Mouse (Mus musculus) mouse trophoblast stem cell (cell line): Measurements from ENCODE around the gene Gpr45.
"Not testable (repeated sequence)": the region's sequence is repeated elsewhere in the genome, so short reads cannot be mapped to it uniquely, and the experiment has no call there.

Source experiments
- in situ Hi-C, 2 experiments: fragments of 300-500 bp; cut with MseI, MboI; formaldehyde crosslinking; loops; 2 replicates in 1 of 2; 3 replicates in 1 of 2; pipeline ENCODE4 v1.15.1; 2025

Gene Gpr45

GRCm38 (mm10) chr1:42952734-42953481, at the start of gene Gpr45:
TSS of gene Gpr45 (plus strand) at chr1:42952872.
- in situ Hi-C loops = no loop called here

DNA sequence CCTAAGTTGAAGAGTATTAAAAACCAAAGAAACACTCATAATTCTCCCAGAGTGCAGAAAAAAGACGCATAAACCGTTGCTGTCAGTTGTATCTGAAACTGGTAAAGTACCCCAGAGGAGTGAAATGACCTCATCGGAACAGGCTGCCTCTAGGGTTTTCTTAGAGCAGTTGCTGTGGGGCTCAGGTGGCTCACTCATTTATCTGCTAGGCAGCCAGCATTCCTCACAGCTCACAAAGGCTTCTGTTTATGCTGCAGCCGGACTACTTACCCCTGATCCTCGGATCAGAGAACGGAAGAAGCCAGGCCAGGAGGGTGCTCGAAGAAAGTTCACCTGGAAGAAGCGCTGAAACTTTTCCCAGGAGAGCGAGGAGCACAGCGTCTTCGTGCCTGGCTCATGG, 47.5 kb upstream of the Gpr45 start:
- in situ Hi-C loops = loop anchor here in 1 of 2 experiments (25.0 kb wide), 1 partner anchor 357 kb away; no protein-coding TSS in a partner anchor

DNA sequence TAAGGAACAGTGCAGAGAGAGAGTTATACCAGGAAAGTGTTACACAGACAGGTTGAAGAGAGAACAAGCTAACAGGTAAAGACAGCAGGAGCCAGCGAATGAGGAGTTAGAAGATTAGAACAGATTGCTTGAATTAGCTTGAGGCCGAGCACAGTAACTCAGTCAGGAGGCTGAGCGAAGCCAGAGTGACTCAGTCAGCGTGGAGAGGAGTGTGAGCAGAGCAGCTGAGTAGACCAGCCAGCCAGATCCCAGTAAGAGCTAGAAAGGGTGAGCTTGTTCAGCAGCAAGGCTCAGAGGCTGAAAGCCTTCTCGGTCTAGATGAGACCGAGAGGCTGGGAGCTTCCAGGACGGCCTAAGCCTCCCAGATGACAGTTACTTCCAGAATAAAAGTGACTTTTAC, 46.0 kb upstream of the Gpr45 start:
- in situ Hi-C loops = loop anchor here in 1 of 2 experiments (25.0 kb wide), 1 partner anchor 356 kb away; no protein-coding TSS in a partner anchor

DNA sequence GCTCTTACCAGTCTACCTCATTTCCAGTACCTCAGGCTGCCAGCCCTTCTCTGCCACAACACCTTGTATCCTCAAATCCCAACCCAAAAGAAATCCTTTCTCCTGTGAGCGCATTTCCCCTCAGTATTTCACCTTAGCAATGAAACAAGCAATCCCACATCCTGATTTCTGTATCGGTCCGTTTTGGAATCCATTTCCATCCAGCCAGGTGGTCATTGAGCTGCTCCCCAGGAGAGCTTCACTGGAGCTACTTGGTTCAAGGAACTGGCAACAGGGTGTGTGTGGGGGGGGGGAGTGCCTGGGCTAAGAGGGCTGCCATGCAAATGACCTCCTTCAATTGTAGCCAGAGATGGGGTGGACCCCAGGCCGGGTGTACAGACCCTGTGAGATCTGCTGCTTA, 45.5 kb upstream of the Gpr45 start:
- in situ Hi-C loops = loop anchor here in 1 of 2 experiments (25.0 kb wide), 1 partner anchor 355 kb away; no protein-coding TSS in a partner anchor

DNA sequence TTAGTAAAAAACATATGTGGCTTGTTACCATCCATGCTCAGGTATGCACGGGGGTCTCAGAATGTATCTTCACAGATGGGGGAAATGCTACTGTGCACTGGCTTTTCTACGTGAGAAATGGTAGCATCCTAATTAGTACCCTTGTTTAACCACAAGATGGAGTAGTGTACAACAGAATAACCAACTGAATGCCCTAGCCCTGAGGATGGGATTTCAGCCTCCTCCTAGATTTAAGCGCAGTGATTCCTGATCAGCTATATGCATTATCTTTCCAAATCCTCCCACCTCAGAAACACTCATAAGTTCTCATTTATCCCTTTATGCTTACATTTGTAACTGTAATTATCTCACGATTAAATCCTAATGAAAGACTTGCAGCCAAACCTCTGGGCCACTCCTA, 37.6 kb upstream of the Gpr45 start:
- in situ Hi-C loops = loop anchor here (5.0 to 25.0 kb wide), 3 partner anchors 140 to 347 kb away; no protein-coding TSS in a partner anchor

- in situ Hi-C loops = loop anchor here (5.0 to 25.0 kb wide), 3 partner anchors 138 to 346 kb away; no protein-coding TSS in a partner anchor
Observed at GRCm38 (mm10) chr1:42916719-42917118, 36.0 kb upstream of the Gpr45 start.

GRCm38 (mm10) chr1:42917908-42918307, 34.8 kb upstream of the Gpr45 start:
- in situ Hi-C loops = loop anchor here (5.0 to 25.0 kb wide), 3 partner anchors 137 to 344 kb away; no protein-coding TSS in a partner anchor

GRCm38 (mm10) chr1:42923924-42924323, 28.7 kb upstream of the Gpr45 start:
- in situ Hi-C loops = loop anchor here in 1 of 2 experiments (25.0 kb wide), 1 partner anchor 338 kb away; no protein-coding TSS in a partner anchor

DNA sequence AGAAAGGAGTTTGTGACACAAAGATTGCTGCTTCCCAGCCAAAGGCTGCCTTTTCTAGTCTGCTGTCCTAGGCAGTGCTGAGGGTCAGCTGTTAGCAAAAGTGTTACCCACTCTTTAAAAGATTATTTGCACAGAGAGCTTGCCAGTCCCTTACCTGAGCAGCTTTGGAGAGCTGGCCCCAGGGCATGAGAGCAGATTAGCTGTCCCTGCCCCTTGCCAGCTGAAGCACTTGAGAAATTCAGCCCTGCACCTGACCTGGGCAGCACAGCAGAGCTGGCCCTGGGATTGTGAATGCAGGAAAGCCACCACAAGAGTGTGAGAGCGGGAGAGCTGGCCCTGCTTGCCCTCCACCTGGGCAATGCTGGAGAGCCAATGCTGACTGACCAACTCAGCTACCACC, 19.1 kb upstream of the Gpr45 start:
- in situ Hi-C loops = no loop called here

- in situ Hi-C loops = no loop called here
Observed at GRCm38 (mm10) chr1:42948486-42948885, 4.2 kb upstream of the Gpr45 start.

DNA sequence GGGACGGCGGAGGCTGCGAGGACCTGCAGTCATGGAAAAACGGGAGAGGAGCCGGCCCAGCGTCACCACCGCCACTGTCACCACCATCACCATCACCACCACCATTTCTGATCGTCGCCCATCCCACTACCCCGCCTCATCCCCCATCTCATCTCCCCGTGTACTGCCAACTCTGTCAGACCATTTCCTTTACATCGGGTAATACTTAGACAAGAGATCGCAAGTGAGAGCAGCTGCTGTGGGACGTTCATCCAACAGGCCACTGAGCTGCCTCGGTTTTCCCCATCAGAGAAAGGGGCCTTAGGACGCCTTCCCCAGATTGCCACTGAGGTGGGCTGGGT, 780 bp downstream of the Gpr45 start:
- in situ Hi-C loops = no loop called here

GRCm38 (mm10) chr1:42956828-42957227, 4.2 kb downstream of the Gpr45 start:
- in situ Hi-C loops = no loop called here

DNA sequence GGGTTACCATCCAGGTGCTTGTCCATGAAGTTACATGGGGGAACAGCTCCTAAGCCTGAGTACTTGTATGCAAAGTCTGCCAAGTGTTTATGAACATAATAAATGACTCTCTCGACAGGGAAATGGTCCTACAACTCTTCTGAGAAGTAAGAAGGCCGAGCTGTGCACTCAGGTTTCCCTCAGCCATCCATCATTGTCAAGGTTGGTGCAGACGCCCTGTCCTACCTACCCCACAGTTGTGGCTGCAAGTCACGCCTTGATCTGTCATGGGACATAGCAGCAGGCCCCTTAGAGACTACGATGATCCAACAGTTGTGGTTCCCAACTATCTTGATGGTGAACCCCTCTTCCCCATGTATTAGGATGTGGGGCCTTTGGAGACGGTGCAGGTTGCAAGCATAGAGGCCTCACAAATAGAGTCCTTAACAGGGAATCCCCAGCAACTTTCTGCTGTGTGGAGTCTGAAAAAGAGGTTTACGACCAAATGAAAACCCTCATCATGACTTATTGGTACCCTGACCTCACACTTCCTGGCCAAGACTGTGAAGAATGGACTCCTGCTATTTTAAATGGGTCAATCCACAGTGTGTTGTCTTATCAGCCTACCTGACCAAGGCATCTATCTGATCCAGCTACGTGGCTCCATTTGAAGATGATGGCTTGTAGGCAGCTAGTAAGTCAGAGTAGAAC, 30.6 kb downstream of the Gpr45 start:
- in situ Hi-C loops = no loop called here

GRCm38 (mm10) chr1:42984119-42984518, 31.4 kb downstream of the Gpr45 start:
- in situ Hi-C loops = no loop called here

GRCm38 (mm10) chr1:42988996-42989395, 36.3 kb downstream of the Gpr45 start:
- in situ Hi-C loops = no loop called here

- in situ Hi-C loops = no loop called here
Observed at GRCm38 (mm10) chr1:43006051-43006514, 53.4 kb downstream of the Gpr45 start.

DNA sequence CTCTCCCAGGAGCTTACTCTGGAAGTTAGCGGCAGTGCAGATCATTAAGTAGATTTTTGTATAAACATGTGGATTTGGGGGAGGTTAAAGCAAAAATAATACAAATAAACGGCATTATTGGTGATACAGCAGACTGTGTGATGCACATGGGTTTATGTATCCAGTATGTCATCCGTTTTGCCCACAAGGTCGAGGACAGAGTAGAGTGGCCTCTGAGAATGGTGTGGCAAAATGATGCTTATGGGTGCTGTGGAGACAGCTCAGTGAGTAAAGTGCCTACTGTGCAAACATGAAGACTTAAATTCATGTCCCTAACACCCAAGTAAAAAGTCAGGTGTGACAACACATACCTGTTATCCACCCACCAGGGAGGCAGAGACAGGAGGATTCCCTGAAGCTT, 53.9 kb downstream of the Gpr45 start:
- in situ Hi-C loops = no loop called here

GRCm38 (mm10) chr1:43010461-43010860, 57.8 kb downstream of the Gpr45 start:
- in situ Hi-C loops = no loop called here

DNA sequence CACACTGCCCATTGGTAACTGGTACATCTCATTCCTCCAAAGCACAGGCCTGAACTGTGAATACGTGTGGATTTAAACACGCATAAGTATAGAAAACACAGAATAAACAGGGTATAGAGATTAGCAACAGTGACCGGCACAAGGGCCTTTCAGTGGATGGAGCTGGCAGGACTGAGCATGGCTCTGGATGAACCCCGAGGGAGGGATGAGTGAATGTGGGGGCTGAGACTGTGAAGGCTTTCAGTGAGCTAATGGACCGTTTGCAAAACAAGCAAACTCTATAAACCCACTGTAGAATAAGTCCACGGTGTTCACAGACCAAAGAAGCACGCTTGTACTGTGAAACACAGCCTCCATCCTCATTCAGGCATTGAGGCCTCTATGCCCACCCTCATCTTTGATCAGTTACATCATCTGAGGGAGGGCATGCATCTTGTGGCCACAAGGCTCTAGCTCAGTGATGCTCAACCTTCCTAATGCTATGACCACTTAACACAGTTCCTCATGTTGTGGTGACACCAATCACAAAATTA, 62.5 kb downstream of the Gpr45 start:
- in situ Hi-C loops = not testable (repeated sequence)

DNA sequence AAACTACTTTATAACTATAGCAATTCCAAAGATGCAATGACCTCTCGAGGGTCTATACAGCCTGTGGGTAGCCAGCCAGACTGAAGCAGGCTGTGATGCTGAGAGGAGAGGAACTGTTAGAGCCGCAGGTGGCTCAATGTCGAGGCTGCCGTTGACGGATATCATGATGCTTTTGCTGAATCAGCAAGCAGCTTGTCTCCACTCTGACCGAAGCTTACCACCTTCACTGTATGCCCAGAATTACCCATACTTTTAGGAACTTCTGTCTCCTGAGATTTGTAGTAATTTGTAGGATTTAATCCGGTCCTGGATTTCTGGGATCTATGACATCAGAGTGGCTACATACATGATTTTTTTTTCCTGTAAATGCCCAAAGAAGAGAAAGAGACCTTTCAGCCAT, 83.3 kb downstream of the Gpr45 start:
- in situ Hi-C loops = no loop called here

DNA sequence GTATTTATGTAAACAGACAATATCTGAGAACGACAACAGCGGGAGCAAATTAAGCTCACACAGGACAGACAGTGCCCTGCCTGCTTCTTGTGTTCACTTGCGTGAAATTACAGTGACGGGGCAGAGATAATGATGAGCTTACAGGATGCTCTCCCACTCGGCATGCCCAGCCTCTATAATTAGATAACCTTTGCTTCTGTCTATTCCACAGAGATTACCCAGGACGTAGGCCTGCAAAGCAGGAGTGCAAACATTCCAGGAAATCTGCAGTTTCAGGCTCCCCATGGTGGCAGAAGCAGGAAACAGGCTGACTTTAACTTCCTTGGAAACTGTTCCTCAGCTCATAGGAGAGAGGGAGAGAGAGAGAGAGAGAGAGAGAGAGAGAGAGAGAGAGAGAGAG, 89.6 kb downstream of the Gpr45 start:
- in situ Hi-C loops = no loop called here

DNA sequence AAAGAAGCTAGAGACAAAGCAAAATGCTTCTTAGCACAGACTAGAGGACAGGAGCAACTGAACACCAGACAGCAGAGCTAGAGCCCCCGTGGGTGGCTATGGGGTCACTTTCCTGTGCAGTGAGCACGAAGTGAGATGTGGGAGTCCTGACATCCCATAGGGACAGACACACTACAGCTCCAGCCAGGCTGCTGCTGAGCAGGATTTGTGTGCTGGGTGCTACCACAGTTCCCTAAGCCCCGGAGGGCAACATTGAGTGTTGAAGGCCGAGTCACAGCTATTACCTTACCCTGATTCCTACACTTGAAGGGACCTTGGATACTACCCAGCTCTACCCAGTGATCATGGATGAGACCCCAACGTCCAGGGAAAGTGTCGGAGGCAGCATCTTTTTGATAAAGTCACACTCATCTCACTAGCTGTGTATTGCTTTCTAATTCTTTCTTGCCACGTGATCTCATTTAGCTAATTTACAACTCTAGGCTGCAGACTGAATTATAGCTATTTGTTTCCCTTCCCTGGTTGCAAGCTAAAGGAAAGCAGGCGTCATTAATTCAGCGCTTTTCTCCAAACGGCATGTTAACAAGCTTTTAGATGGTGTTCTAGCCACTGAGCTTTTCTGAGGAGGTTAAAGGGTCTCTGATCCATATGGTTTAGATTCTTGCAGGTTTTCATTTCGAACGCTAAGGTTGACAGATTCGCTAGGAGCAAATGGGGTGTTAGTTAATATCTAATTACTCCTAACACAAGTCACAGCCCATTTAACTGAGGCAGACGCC, 92.7 kb downstream of the Gpr45 start:
- in situ Hi-C loops = no loop called here
